Mouse (Mus musculus) CD8-positive naive resting alpha-beta T cell, adult 57 days (primary cell): ENCODE measurements around the gene Dkk3. TPM values are rescaled to one million over a fixed set of nuclear protein-coding genes. Genes with fewer than 3 reads are reported as not detected.

Experiments used
- total RNA-seq: library from RNA; stranded (reverse); gene quantifications from one replicate; pipeline ENCODE4 v1.2.4, GENCODE M21; 2023

Gene Dkk3
- total RNA-seq, result 0.18 TPM

GRCm38 (mm10) chr7:112158942-112159341, at the start of gene Dkk3:
Gene Dkk3 (minus strand): TSS chr7:112159057.

Other genes starting within 250 kb of the Dkk3 start
- gene Usp47, start 135.6 kb downstream of the Dkk3 start, total RNA-seq, result 62.5 TPM
- 2.4 TPM for gene Mical2, start 66.8 kb upstream of the Dkk3 start, total RNA-seq